ENCODE assay signal across 21 mouse cellular contexts in the genomic region with DNA sequence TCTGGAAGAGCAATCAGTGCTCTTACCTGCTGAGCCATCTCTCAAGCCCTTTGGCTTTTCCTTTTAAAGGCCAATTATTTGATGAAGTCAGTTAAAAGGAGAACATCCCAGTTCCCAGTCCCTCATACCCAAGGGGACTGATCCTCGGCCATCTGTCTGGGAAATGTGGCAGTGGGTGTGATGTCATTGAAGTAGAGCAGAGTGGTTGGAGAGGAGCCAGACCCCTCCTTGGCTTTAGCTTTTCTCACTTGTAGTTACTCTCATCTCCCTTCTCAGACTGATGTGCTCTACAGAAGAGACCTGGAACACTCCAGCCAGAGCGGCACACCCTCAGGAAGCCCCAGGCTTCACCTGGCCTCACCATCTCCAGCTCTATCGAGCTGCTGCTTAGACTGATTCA. TPM values are rescaled to one million over a fixed set of nuclear protein-coding genes. Genes with fewer than 3 reads are reported as not detected.
DNase-seq lines count a peak whose midpoint lies in the region; ATAC-seq and TF ChIP-seq lines count a peak whose summit lies in the region.
"Had no signal": no experiment of that assay in that cellular context is flagged by ENCODE, and none has a peak within 500 bp of the region (broad histone marks: within the 10 kb centered on the region; RNA-seq: fewer than 3 reads in every experiment).

No protein-coding gene starts in this region.

- peaks cover 8% of the 10 kb centered on the region; the same call in 1 of the 2 replicates for H3K9me3 ChIP-seq in heart, embryonic 15.5 days (replicated peaks)

- no peak overlapping the region for H3K4me3 ChIP-seq in heart, embryonic 15.5 days
- H3K4me3 ChIP-seq in cerebellum, adult 2 months (replicated peaks; ENCODE audit: insufficient read depth, low read depth, low read length), result no peak overlapping the region
- H3K4me3 ChIP-seq: embryonic facial prominence, embryonic 15.5 days; forebrain, embryonic 10.5 days; heart, embryonic 10.5 days; limb, embryonic 12.5 days; liver, embryonic 12.5 days; lung, embryonic 15.5 days; midbrain, embryonic 10.5 days had no signal

- intact Hi-C loops in left cerebral cortex, postnatal 4 days (cut with DNase I), result no loop called here
- intact Hi-C loops in left cerebral cortex, postnatal 14 days (cut with DNase I), result no loop called here

- 50% methylated on average over 3 of the region's 3 CpGs for WGBS in heart, embryonic 15.5 days
- 48% methylated on average over 3 of the region's 3 CpGs for WGBS in cerebellum, adult 2 months

- H3K27me3 ChIP-seq in heart, embryonic 15.5 days, result no peaks in the 10 kb centered on the region
- H3K27me3 ChIP-seq in cerebellum, adult 2 months (ENCODE audit: control insufficient read depth, insufficient read depth, low read length), result no peaks in the 10 kb centered on the region
- H3K27me3 ChIP-seq: embryonic facial prominence, embryonic 15.5 days; limb, embryonic 12.5 days; liver, embryonic 12.5 days; lung, embryonic 15.5 days had no signal

- no peak for TF ChIP-seq POLR2A in cerebellum, adult 2 months (IDR thresholded peaks at IDR 0.05; ENCODE audit: borderline replicate concordance, insufficient read depth, low read length)

- peaks cover 22% of the 10 kb centered on the region for H3K4me1 ChIP-seq in heart, embryonic 15.5 days (replicated peaks)
- peaks cover 8% of the 10 kb centered on the region for H3K4me1 ChIP-seq in cerebellum, adult 2 months (ENCODE audit: control insufficient read depth, insufficient read depth, low read length)
- H3K4me1 ChIP-seq: embryonic facial prominence, embryonic 15.5 days; forebrain, embryonic 10.5 days; limb, embryonic 12.5 days; liver, embryonic 12.5 days; lung, embryonic 15.5 days; midbrain, embryonic 10.5 days had no signal

- TF ChIP-seq CTCF in cerebellum, adult 2 months (IDR thresholded peaks at IDR 0.05; ENCODE audit: borderline replicate concordance, insufficient read depth, low read depth, low read length), result no peak

- no peak for DNase-seq in heart, adult 8-10 months (ENCODE audit: low spot score)
- peak; percentile 40 for DNase-seq in left cerebral cortex, postnatal 4 days
- no peak for DNase-seq in left cerebral cortex, postnatal 14 days (ENCODE audit: low spot score in 2 of 2)
- DNase-seq in cerebellum, adult 2 months, result peak; percentile 40 to 59
- peak; percentile 39 to 43 for DNase-seq in cerebellum, postnatal 36 days
- DNase-seq in urinary bladder, postnatal 10 days (ENCODE audit: low spot score), result no peak
- DNase-seq: B cell, adult 2 months; gastrocnemius, postnatal 10 days; kidney, adult 8-10 months; kidney, postnatal 36 days; right cerebral cortex, postnatal 4 days; thymus, adult 2 months had no signal

- peaks cover 73% of the 10 kb centered on the region for H3K36me3 ChIP-seq in heart, embryonic 15.5 days

- H3K4me2 ChIP-seq in heart, embryonic 15.5 days, result no peak overlapping the region
- H3K4me2 ChIP-seq: embryonic facial prominence, embryonic 15.5 days; limb, embryonic 12.5 days; liver, embryonic 12.5 days; lung, embryonic 15.5 days had no signal

- peak overlapping the region; percentile 34; the same call in 1 of the 2 replicates for H3K27ac ChIP-seq in heart, embryonic 15.5 days
- no peak overlapping the region for H3K27ac ChIP-seq in cerebellum, adult 2 months (ENCODE audit: insufficient read depth, low read length)
- H3K27ac ChIP-seq: embryonic facial prominence, embryonic 15.5 days; forebrain, embryonic 10.5 days; heart, embryonic 10.5 days; limb, embryonic 12.5 days; liver, embryonic 12.5 days; lung, embryonic 15.5 days; macrophage; midbrain, embryonic 10.5 days had no signal

- H3K9ac ChIP-seq in heart, embryonic 15.5 days, result no peak overlapping the region
- H3K9ac ChIP-seq: embryonic facial prominence, embryonic 15.5 days; limb, embryonic 12.5 days; liver, embryonic 12.5 days; lung, embryonic 15.5 days had no signal

- ATAC-seq in heart, embryonic 15.5 days (replicated peaks; ENCODE audit: insufficient number of reproducible peaks, insufficient read depth, low FRiP score, low read depth), result no peak
- ATAC-seq: liver, embryonic 12.5 days had no signal

RNA-seq across cellular contexts. Expression of gene Aldh18a1, which starts 20.6 kb away (rescaled TPM):
- polyA plus RNA-seq in heart, embryonic 15.5 days (2015; fragmentation: Nextera tagmentation; extraction: Ambion mirVana), result 41.3 and 55.2 TPM in 2 replicates
- 1 to 10 TPM; 4.5 to 7.5 (median 5.8) TPM for total RNA-seq in heart, adult 8-10 months (2022)
- total RNA-seq in left cerebral cortex, postnatal 4 days (2021), result 10 to 100 TPM; 39.7 to 42.1 TPM
- 10 to 100 TPM; 30.0 to 33.7 TPM for total RNA-seq in left cerebral cortex, postnatal 14 days (2021)
- 25.3 and 32.2 TPM in 2 replicates for polyA plus RNA-seq in cerebellum, adult 2 months (2012; rRNA removed)

RNA-seq across cellular contexts. Expression of gene Tctn3, which starts 44.4 kb away (rescaled TPM):
- 9.6 TPM in 2 replicates for polyA plus RNA-seq in heart, embryonic 15.5 days (2015; fragmentation: Nextera tagmentation; extraction: Ambion mirVana)
- 1 to 10 TPM; 4.6 to 7.9 (median 6.8) TPM for total RNA-seq in heart, adult 8-10 months (2022)
- total RNA-seq in left cerebral cortex, postnatal 4 days (2021), result 10 to 100 TPM; 21.9 to 22.2 TPM
- total RNA-seq in left cerebral cortex, postnatal 14 days (2021), result 10 to 100 TPM; 26.2 to 26.3 TPM
- polyA plus RNA-seq in cerebellum, adult 2 months (2012; rRNA removed), result 16.4 and 18.9 TPM in 2 replicates

RNA-seq across cellular contexts. Expression of gene Entpd1, which starts 44.5 kb away (rescaled TPM):
- polyA plus RNA-seq in heart, embryonic 15.5 days (2015; fragmentation: Nextera tagmentation; extraction: Ambion mirVana), result 8.9 and 12.8 TPM in 2 replicates
- 10 to 100 TPM; 17.5 to 21.0 (median 19.8) TPM for total RNA-seq in heart, adult 8-10 months (2022)
- total RNA-seq in left cerebral cortex, postnatal 4 days (2021), result 10 to 100 TPM; 11.3 to 12.3 TPM
- total RNA-seq in left cerebral cortex, postnatal 14 days (2021), result 10 to 100 TPM; 15.3 to 17.4 TPM
- 7.5 and 12.0 TPM in 2 replicates for polyA plus RNA-seq in cerebellum, adult 2 months (2012; rRNA removed)

RNA-seq across cellular contexts. Expression of gene Sorbs1, which starts 54.0 kb away (rescaled TPM):
- 103 and 126 TPM in 2 replicates for polyA plus RNA-seq in heart, embryonic 15.5 days (2015; fragmentation: Nextera tagmentation; extraction: Ambion mirVana)
- 100 to 1,000 TPM; 758 to 979 (median 853) TPM for total RNA-seq in heart, adult 8-10 months (2022)
- 100 to 1,000 TPM; 141 to 154 TPM for total RNA-seq in left cerebral cortex, postnatal 4 days (2021)
- total RNA-seq in left cerebral cortex, postnatal 14 days (2021), result 100 to 1,000 TPM; 108 to 126 TPM
- polyA plus RNA-seq in cerebellum, adult 2 months (2012; rRNA removed), result 79.3 and 92.5 TPM in 2 replicates

Comparison
In these comparisons a context has a peak if more than half of its experiments do, and no peak if none do; other contexts are left out.
1. DNase-seq: peak in left cerebral cortex, postnatal 4 days (single experiment), cerebellum, adult 2 months (2 of 2) and cerebellum, postnatal 36 days (2 of 2); none in heart, adult 8-10 months (single experiment), left cerebral cortex, postnatal 14 days (0 of 2) and urinary bladder, postnatal 10 days (single experiment).